Mouse (Mus musculus) stomach, postnatal 0 days (tissue): Measurements from ENCODE around the gene Gnpnat1. TPM values are rescaled to one million over a fixed set of nuclear protein-coding genes. Genes with fewer than 3 reads are reported as not detected.

Experiments used
- ATAC-seq: fragments of 200-750 bp; cut with Nextera tagmentation; 2 replicates; pipeline ENCODE4 v1.8.0; 2017; ENCODE audit not compliant: low FRiP score, low TSS enrichment
- DNase-seq: peaks from one replicate; pipeline ENCODE4 v3.0.0-alpha.2; 2016; ENCODE audit warnings: low spot score
- H3K27ac ChIP-seq: fragments of 300-500 bp; sonication (generic); replicated peaks from 2 replicates; pipeline ENCODE4 v1.5.1; 2014; ENCODE audit warnings: mild to moderate bottlenecking, control low read depth
- H3K27me3 ChIP-seq: fragments of 300-500 bp; sonication (generic); 2 replicates; pipeline ENCODE4 v1.6.1; 2014; ENCODE audit warnings: low read length; ENCODE audit not compliant: control insufficient read depth, insufficient read depth
- H3K36me3 ChIP-seq: fragments of 300-500 bp; sonication (generic); 2 replicates; pipeline ENCODE4 v1.6.1; 2014; ENCODE audit warnings: low read length, mixed read lengths; ENCODE audit not compliant: control insufficient read depth, insufficient read depth
- H3K4me1 ChIP-seq: fragments of 300-500 bp; sonication (generic); replicated peaks from 2 replicates; pipeline ENCODE4 v1.6.1; 2014; ENCODE audit warnings: antibody characterized with exemption; ENCODE audit not compliant: control insufficient read depth, insufficient read depth
- H3K4me2 ChIP-seq: fragments of 300-500 bp; sonication (generic); replicated peaks from 2 replicates; pipeline ENCODE4 v1.6.1; 2014; ENCODE audit warnings: low read depth, mild to moderate bottlenecking, control low read depth, moderate library complexity
- H3K4me3 ChIP-seq: fragments of 300-500 bp; sonication (generic); 2 replicates; pipeline ENCODE4 v1.5.1; 2014; ENCODE audit warnings: low read depth, low read length, control low read depth
- H3K9ac ChIP-seq: fragments of 300-500 bp; sonication (generic); 2 replicates; pipeline ENCODE4 v1.6.1; 2014; ENCODE audit warnings: mild to moderate bottlenecking, low read length, control low read depth, mixed read lengths
- H3K9me3 ChIP-seq: fragments of 300-500 bp; sonication (generic); 2 replicates; pipeline ENCODE4 v1.6.1; 2016; ENCODE audit warnings: low read length; ENCODE audit not compliant: control insufficient read depth
- CTCF ChIP-seq: IDR thresholded peaks from 2 replicates; pipeline ENCODE4 v1.5.1; 2016; ENCODE audit warnings: antibody characterized with exemption, low read depth, mild to moderate bottlenecking, moderate library complexity
- EP300 ChIP-seq: optimal IDR thresholded peaks from 2 replicates; pipeline ENCODE3; 2016; ENCODE audit warnings: antibody characterized with exemption
- WGBS: fragments of 180-500 bp; shearing (Covaris S2); extraction: QIAGEN DNeasy Blood & Tissue Kit; methylation state at CpG from one replicate; pipeline ENCODE4 v1.1.7; 2014; 5-methylcytosine and 5-hydroxymethylcytosine counted together
- polyA plus RNA-seq: library from polyadenylated mRNA; unstranded; fragments of >200 nt; fragmentation: Nextera tagmentation; extraction: Ambion mirVana; gene quantifications from 2 replicates; pipeline ENCODE4 v1.2.1, GENCODE M21; 2015

Gnpnat1 gene
- polyA plus RNA-seq, 1 experiment from 2014 or later: 45.3 TPM

DNA sequence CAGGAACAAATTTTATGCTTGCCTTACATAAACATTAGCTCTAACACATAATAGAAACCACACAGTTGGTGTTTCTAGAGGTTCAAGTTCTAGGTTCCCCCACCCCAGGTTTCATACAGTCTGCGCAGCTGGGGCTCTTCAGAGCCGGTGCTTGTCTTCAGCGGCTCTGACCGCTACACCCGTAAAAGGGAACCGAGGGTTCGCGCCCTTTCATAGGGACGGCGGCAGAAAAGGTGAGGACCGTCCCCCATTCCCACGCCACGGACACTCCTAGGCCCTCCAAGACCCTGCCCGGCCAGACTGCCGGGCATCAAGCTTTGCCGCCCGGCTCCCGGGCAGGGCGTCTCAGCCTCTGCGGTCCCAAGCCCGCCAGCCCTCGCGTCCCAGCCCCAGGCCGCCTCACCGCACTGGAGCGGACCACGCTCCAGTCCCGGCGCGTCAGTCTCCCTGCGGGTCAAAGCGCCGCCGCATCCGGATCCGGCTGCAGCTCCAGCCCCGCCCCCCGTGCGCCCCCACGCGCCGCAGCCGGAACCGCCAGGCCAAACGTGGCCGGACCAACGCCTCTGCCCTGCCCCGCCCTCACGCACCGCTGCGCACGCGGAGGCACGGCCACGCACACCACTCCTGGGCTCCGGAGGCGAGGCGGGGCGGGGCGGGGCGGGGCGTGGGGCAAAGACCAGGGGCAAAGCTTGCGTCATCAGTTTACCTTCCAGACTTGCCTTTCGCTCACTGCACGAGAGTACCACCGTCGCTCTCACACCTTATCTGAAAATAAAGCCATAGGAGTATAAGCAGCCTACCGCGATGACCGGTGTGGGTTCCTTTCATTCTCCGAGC is 16.1 kb downstream of the Gnpnat1 start:
- Histone ChIP-seq H3K4me2 (peak overlapping the region; percentile 86), H3K4me3 (peak overlapping the region; percentile 82), H3K4me1 (no peaks in the 10 kb centered on the region), H3K9me3 (no peaks in the 10 kb centered on the region), H3K36me3 (no peaks in the 10 kb centered on the region), H3K9ac (peak overlapping the region; percentile 90), H3K27ac (peak overlapping the region; percentile 92), H3K27me3 (no peaks in the 10 kb centered on the region)
- peak; percentile 46 for TF ChIP-seq CTCF
- TF ChIP-seq EP300: no peak
- DNase-seq (peak; percentile 97), ATAC-seq (peak; percentile 99)
- WGBS: under 1% methylated on average over 64 of the region's 71 CpGs

DNA sequence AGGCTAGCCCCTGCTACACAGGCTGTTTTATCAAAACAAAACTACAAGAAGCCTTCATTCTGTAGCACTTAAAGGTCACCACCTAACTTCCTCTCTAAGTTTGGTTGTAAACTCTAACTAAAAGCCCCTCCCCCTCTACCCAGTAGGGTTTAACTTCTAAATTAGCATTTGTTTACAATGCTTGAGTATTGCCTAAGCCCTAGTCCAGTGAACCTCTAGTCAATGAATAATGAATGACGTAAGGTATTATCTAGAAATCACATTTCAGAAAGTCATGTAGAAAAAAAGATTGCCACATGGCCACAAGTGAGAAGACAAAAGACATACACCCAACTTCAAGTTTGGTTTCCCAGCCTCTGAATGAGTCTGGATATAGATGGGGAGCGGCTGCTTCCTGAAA is 17.2 kb downstream of the Gnpnat1 start:
- Histone ChIP-seq H3K4me2 (peak overlapping the region; percentile 86), H3K27me3 (no peaks in the 10 kb centered on the region), H3K27ac (peak overlapping the region; percentile 92), H3K9ac (no peak overlapping the region), H3K4me3 (peak overlapping the region; percentile 82), H3K36me3 (no peaks in the 10 kb centered on the region), H3K4me1 (no peaks in the 10 kb centered on the region), H3K9me3 (no peaks in the 10 kb centered on the region)
- no peak for TF ChIP-seq CTCF
- TF ChIP-seq EP300: no peak
- peak; percentile 47; the same call in 1 of the 2 replicates for ATAC-seq
- no peak for DNase-seq
- WGBS: 16% methylated on average over 2 of the region's 2 CpGs

DNA sequence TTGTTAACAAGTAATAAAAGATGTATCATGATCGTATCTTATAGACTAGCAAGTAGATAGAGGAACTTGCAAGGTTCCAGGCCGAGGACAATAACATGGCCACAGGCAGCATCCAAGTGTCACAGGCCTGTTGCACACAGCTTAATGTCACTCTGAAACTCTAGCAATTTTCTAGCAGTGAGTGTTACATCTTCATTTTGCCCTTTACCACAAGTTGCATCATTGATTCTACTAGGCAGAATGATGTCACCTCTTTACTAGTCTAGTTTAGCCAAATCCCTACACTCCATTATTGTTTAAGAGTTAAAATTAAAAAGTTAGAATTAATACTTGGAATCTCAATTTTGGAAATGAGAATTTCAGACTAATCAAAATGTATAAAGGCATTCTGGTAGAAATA is 19.1 kb downstream of the Gnpnat1 start:
- DNase-seq: no peak
- H3K9me3 ChIP-seq: no peaks in the 10 kb centered on the region
- TF ChIP-seq CTCF: no peak
- no peak for TF ChIP-seq EP300
- H3K4me3 ChIP-seq: no peak overlapping the region
- no peaks in the 10 kb centered on the region for H3K4me1 ChIP-seq
- no peak overlapping the region for H3K4me2 ChIP-seq
- no peaks in the 10 kb centered on the region for H3K36me3 ChIP-seq
- H3K27me3 ChIP-seq: no peaks in the 10 kb centered on the region
- no peak overlapping the region for H3K27ac ChIP-seq
- no peak for ATAC-seq
- no peak overlapping the region for H3K9ac ChIP-seq
- WGBS: 92% methylated on average over 2 of the region's 2 CpGs

DNA sequence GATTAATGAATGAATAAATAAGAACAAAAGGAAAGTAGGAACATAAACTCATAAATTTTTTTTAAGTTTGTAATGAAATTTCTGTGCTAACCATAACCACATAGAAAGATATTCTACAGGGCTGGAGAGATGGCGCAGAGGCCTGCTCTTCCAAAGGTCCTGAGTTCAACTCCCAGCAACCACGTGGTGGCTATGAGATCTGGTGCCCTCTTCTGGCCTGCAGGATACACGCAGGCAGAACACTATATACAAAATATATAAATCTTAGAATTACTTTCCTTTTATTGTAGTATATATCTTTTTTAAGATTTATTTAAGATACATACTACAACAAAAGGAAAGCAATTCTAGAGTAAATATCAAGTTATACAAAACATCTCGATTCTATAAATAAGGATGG is 21.8 kb downstream of the Gnpnat1 start:
- H3K4me3 ChIP-seq: no peak overlapping the region

DNA sequence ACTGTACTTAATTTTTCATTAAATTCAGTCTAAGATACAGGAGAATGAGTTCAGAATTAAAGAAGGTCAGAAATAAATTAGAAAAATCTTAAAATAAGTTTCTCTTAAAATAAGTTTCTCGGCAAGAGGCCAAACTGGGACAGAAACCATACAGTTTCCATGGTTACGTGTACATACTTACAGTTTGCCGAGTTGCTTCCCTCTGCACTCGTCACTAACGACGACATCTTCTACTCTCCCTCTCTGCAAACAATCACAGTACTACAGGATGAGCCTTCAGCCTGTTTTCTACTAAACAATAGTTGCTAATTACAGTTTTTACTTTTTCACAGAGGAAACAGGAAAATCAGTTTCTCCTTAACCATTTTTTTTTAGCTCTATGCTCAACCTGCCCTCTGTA is 24.0 kb downstream of the Gnpnat1 start:
- WGBS: 71% methylated on average over 6 of the region's 6 CpGs
- TF ChIP-seq EP300 (no peak), CTCF (no peak)
- Histone ChIP-seq H3K9ac (no peak overlapping the region), H3K4me1 (no peaks in the 10 kb centered on the region), H3K4me2 (no peak overlapping the region), H3K9me3 (no peaks in the 10 kb centered on the region), H3K36me3 (peaks cover 7% of the 10 kb centered on the region; the same call in 1 of the 2 replicates), H3K4me3 (no peak overlapping the region), H3K27me3 (no peaks in the 10 kb centered on the region), H3K27ac (no peak overlapping the region)
- ATAC-seq (no peak), DNase-seq (no peak)

More for the DNA sequence above, 21.8 kb downstream of the Gnpnat1 start:
- H3K27me3 ChIP-seq: no peaks in the 10 kb centered on the region
- H3K4me2 ChIP-seq: no peak overlapping the region
- no peak for ATAC-seq
- TF ChIP-seq CTCF: peak; percentile 57
- TF ChIP-seq EP300: no peak
- no peaks in the 10 kb centered on the region for H3K9me3 ChIP-seq
- H3K9ac ChIP-seq: no peak overlapping the region
- H3K36me3 ChIP-seq: peaks cover 7% of the 10 kb centered on the region; the same call in 1 of the 2 replicates
- H3K4me1 ChIP-seq: no peaks in the 10 kb centered on the region
- no peak overlapping the region for H3K27ac ChIP-seq
- DNase-seq: no peak
- WGBS: 86% methylated on average over 4 of the region's 4 CpGs

DNA sequence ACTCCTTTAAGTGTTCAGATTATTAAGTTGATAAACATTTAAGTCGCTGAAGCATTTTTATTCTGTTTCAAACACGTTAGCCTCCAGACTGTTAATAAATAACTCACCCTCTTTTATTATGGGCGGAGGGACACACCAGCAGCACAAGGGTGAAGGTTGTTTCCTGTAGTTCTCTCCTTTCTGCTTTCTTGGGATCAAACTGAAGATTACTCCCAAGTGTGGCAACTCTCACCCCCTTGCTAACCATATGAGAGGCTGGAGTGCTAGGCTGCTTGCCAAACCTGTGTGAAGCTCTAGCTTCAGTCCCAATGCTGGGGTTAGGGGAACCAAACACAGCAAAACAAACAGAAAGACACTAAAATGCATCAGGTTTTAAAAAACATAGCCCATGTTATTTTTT is 25.9 kb downstream of the Gnpnat1 start:
- Histone ChIP-seq H3K27ac (no peak overlapping the region), H3K27me3 (no peaks in the 10 kb centered on the region), H3K9ac (no peak overlapping the region), H3K4me3 (no peak overlapping the region), H3K4me1 (no peaks in the 10 kb centered on the region), H3K36me3 (peaks cover 7% of the 10 kb centered on the region; the same call in 1 of the 2 replicates), H3K4me2 (no peak overlapping the region), H3K9me3 (no peaks in the 10 kb centered on the region)
- no peak for TF ChIP-seq EP300
- no peak for TF ChIP-seq CTCF
- DNase-seq: no peak
- no peak for ATAC-seq
- WGBS: 54% methylated on average over 3 of the region's 3 CpGs
